Mouse (Mus musculus): ENCODE data around the gene Pmepa1. TPM values are rescaled to one million over a fixed set of nuclear protein-coding genes. Genes with fewer than 3 reads are reported as not detected.

Gene Pmepa1
- polyA plus RNA-seq, 1 experiment = 260 TPM

DNA sequence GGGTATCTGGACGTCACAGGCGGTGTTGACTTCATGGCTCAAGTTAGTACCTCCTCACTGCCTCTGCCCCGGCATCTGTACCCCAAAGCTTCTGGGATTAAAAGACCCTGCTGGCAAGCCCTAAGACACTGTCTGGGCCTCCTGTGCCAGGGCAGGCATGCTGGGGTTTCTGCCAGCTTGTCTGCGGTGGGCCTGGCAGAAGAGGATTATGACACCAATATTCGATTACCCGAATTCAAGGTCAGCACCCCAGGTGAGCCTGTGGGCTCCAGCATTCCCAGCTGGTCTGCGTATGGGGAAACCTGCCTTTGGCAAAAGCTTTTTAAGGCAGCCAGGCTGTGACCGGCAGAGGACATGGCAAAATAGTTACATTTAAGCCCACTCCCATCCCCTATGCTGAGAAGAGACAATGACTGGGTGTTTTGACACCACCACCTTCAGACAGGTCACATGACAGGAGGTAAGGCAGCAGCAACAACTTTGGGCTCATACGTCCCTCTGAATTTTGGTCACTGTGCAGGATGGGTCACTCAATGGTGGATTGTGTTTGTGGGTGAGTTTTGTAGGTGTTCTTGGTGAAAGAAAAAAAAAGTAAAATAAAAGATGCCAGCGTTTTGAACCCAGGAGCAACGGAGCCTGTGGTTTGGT lies 5.6 kb downstream of the Pmepa1 start:
- no peaks in the 10 kb centered on the region for H3K27me3 ChIP-seq (ENCODE audit: control insufficient read depth, insufficient read depth, insufficient read length)
- H3K79me2 ChIP-seq (ENCODE audit: control insufficient read depth, insufficient read depth) = peaks cover 100% of the 10 kb centered on the region
- no peaks in the 10 kb centered on the region for H3K36me3 ChIP-seq (ENCODE audit: control insufficient read depth, insufficient read depth)
- peak overlapping the region; percentile 88 for H3K4me2 ChIP-seq (ENCODE audit: low read depth)
- peak; percentile 35 for TF ChIP-seq POLR2AphosphoS2 (IDR thresholded peaks at IDR 0.05; ENCODE audit: insufficient read length, low read depth)
- TF ChIP-seq USF1 (IDR thresholded peaks at IDR 0.05; ENCODE audit: low read depth) = peak; percentile 72
- TF ChIP-seq MYOG (IDR thresholded peaks at IDR 0.05; ENCODE audit: control insufficient read depth in 1 of 3, insufficient read depth in 1 of 3, insufficient read length in 2 of 3, low read depth in 2 of 3) = no peak
- H3ac ChIP-seq (ENCODE audit: control insufficient read depth, insufficient read length) = no peak overlapping the region
- peak overlapping the region; percentile 92 for H3K4me3 ChIP-seq

GRCm38 (mm10) chr2:173270196-173270595 lies 6.1 kb downstream of the Pmepa1 start:
- H3K27me3 ChIP-seq (ENCODE audit: control insufficient read depth, insufficient read depth, insufficient read length) = no peaks in the 10 kb centered on the region
- no peak for TF ChIP-seq POLR2A (IDR thresholded peaks at IDR 0.05; ENCODE audit: insufficient read length, low read depth)
- no peak for TF ChIP-seq CEBPB (IDR thresholded peaks at IDR 0.05; ENCODE audit: insufficient read depth, poor library complexity, severe bottlenecking)
- TF ChIP-seq E2F4 (IDR thresholded peaks at IDR 0.05; ENCODE audit: insufficient read depth) = no peak
- no peak for TF ChIP-seq TCF3 (IDR thresholded peaks at IDR 0.05; ENCODE audit: insufficient read length, low read depth)
- TF ChIP-seq REST (IDR thresholded peaks at IDR 0.05; ENCODE audit: insufficient read depth, insufficient read length) = no peak
- TF ChIP-seq TCF12 (IDR thresholded peaks at IDR 0.05; ENCODE audit: insufficient read depth, poor library complexity, severe bottlenecking) = no peak
- no peak for TF ChIP-seq SRF (IDR thresholded peaks at IDR 0.05; ENCODE audit: control insufficient read depth, insufficient read length, low read depth)
- no peak for TF ChIP-seq MYOG (IDR thresholded peaks at IDR 0.05; ENCODE audit: control insufficient read depth in 1 of 3, insufficient read depth in 1 of 3, insufficient read length in 2 of 3, low read depth in 2 of 3)
- peak; percentile 59 for TF ChIP-seq USF1 (IDR thresholded peaks at IDR 0.05; ENCODE audit: low read depth)
- no peak for TF ChIP-seq MAX (IDR thresholded peaks at IDR 0.05; ENCODE audit: low read depth)
- TF ChIP-seq POLR2AphosphoS2 (IDR thresholded peaks at IDR 0.05; ENCODE audit: insufficient read length, low read depth) = peak; percentile 39
- H3K36me3 ChIP-seq (ENCODE audit: control insufficient read depth, insufficient read depth) = no peaks in the 10 kb centered on the region
- H3K79me2 ChIP-seq (ENCODE audit: control insufficient read depth, insufficient read depth) = peaks cover 100% of the 10 kb centered on the region
- H3ac ChIP-seq (ENCODE audit: control insufficient read depth, insufficient read length) = no peak overlapping the region
- peak overlapping the region; percentile 92 for H3K4me3 ChIP-seq
- peak overlapping the region; percentile 88 for H3K4me2 ChIP-seq (ENCODE audit: low read depth)

DNA sequence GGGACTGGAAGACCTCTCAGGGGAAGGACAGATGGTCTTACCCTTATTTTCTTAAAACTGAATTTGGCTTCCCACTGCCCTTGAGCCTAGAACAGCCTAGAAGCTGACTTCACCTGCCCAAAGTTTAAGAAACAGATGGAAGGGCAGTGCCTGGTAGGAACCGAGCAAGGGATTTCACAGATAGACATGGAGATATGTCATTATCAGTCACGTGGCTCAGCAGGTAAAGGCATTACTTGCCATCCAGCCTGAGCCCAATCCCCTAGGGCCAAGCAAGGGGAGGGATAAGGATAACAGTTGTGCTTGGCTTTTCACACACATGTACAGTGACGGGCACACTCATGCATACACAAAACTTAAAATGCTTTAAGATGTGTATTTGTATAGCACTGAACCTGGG lies 8.8 kb downstream of the Pmepa1 start:
- H3K27me3 ChIP-seq (ENCODE audit: control insufficient read depth, insufficient read depth, insufficient read length) = no peaks in the 10 kb centered on the region
- H3K36me3 ChIP-seq (ENCODE audit: control insufficient read depth, insufficient read depth) = no peaks in the 10 kb centered on the region
- peak overlapping the region; percentile 1 for H3K4me3 ChIP-seq
- no peak for TF ChIP-seq E2F4 (IDR thresholded peaks at IDR 0.05; ENCODE audit: insufficient read depth)
- peak; percentile 59 for TF ChIP-seq USF1 (IDR thresholded peaks at IDR 0.05; ENCODE audit: low read depth)
- TF ChIP-seq POLR2A (IDR thresholded peaks at IDR 0.05; ENCODE audit: insufficient read length, low read depth) = peak; percentile 22
- TF ChIP-seq SRF (IDR thresholded peaks at IDR 0.05; ENCODE audit: control insufficient read depth, insufficient read length, low read depth) = no peak
- no peak overlapping the region for H3ac ChIP-seq (ENCODE audit: control insufficient read depth, insufficient read length)
- peaks cover 89% of the 10 kb centered on the region for H3K79me2 ChIP-seq (ENCODE audit: control insufficient read depth, insufficient read depth)
- H3K4me2 ChIP-seq (ENCODE audit: low read depth) = peak overlapping the region; percentile 88

DNA sequence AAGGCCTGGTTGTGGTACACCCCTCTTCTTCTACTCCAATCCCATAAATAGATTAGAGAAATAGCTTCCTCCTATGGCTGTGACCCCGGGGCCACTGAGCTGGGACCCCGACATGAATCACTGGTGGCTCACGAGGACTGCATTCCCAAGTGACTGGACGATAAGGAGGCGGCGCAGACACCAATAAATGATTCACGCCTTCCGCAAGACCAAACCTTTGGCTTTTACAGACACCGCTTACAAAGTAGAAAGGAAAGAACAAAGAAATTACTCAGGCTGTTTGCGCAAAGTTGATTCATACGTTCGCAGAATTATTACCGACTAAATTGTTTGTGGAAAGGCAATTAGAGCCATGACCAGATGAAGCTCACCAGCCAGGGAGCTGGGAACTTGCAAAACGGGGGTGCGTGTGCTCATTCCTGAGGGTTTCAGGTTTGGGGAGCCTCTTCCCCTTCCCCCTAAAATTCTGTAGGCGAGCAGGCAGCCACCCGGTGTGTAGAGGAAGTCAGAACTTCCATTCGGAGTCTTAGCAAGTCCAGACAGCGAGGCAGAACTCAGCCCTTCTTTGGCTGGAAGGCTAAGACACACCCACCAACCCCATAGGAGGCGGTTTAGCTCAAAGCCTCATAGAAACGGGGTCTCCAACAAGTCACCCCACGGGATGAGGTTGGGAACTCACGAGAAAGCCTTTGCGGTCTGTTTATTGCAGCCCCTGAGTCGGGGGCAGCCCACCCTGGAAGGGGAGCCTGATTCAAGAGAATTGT lies 9.8 kb downstream of the Pmepa1 start:
- H3K4me3 ChIP-seq = peak overlapping the region; percentile 1
- no peak for TF ChIP-seq POLR2A (IDR thresholded peaks at IDR 0.05; ENCODE audit: insufficient read length, low read depth)
- TF ChIP-seq CEBPB (IDR thresholded peaks at IDR 0.05; ENCODE audit: insufficient read depth, poor library complexity, severe bottlenecking) = peak; percentile 80
- no peaks in the 10 kb centered on the region for H3K27me3 ChIP-seq (ENCODE audit: control insufficient read depth, insufficient read depth, insufficient read length)
- H3K79me2 ChIP-seq (ENCODE audit: control insufficient read depth, insufficient read depth) = peaks cover 89% of the 10 kb centered on the region
- peak overlapping the region; percentile 88 for H3K4me2 ChIP-seq (ENCODE audit: low read depth)
- no peaks in the 10 kb centered on the region for H3K36me3 ChIP-seq (ENCODE audit: control insufficient read depth, insufficient read depth)
- H3ac ChIP-seq (ENCODE audit: control insufficient read depth, insufficient read length) = peak overlapping the region; percentile 10

- peak overlapping the region; percentile 88 for H3K4me2 ChIP-seq (ENCODE audit: low read depth)
- H3K4me3 ChIP-seq = no peak overlapping the region
- peaks cover 89% of the 10 kb centered on the region for H3K79me2 ChIP-seq (ENCODE audit: control insufficient read depth, insufficient read depth)
- TF ChIP-seq MYOD1 (IDR thresholded peaks at IDR 0.05; ENCODE audit: control insufficient read depth in 1 of 3, insufficient read length in 2 of 3, low read depth in 2 of 3) (no peak), SRF (IDR thresholded peaks at IDR 0.05; ENCODE audit: control insufficient read depth, insufficient read length, low read depth) (no peak), MYOG (IDR thresholded peaks at IDR 0.05; ENCODE audit: control insufficient read depth in 1 of 3, insufficient read depth in 1 of 3, insufficient read length in 2 of 3, low read depth in 2 of 3) (no peak), POLR2AphosphoS2 (IDR thresholded peaks at IDR 0.05; ENCODE audit: insufficient read length, low read depth) (peak; percentile 47), POLR2A (IDR thresholded peaks at IDR 0.05; ENCODE audit: insufficient read length, low read depth) (no peak), REST (IDR thresholded peaks at IDR 0.05; ENCODE audit: insufficient read depth, insufficient read length) (no peak), TCF12 (IDR thresholded peaks at IDR 0.05; ENCODE audit: insufficient read depth, poor library complexity, severe bottlenecking) (no peak), TCF3 (IDR thresholded peaks at IDR 0.05; ENCODE audit: insufficient read length, low read depth) (no peak), USF1 (IDR thresholded peaks at IDR 0.05; ENCODE audit: low read depth) (peak; percentile 35), CEBPB (IDR thresholded peaks at IDR 0.05; ENCODE audit: insufficient read depth, poor library complexity, severe bottlenecking) (peak; percentile 56; the same call in 1 of the 2 replicates), MAX (IDR thresholded peaks at IDR 0.05; ENCODE audit: low read depth) (no peak), E2F4 (IDR thresholded peaks at IDR 0.05; ENCODE audit: insufficient read depth) (no peak)
- H3K27me3 ChIP-seq (ENCODE audit: control insufficient read depth, insufficient read depth, insufficient read length) = no peaks in the 10 kb centered on the region
- no peak overlapping the region for H3ac ChIP-seq (ENCODE audit: control insufficient read depth, insufficient read length)
- no peaks in the 10 kb centered on the region for H3K36me3 ChIP-seq (ENCODE audit: control insufficient read depth, insufficient read depth)
Measured at GRCm38 (mm10) chr2:173265468-173266265, 10.7 kb downstream of the Pmepa1 start.
